Mouse (Mus musculus): Measurements from ENCODE around the gene R3hcc1l.

DNA sequence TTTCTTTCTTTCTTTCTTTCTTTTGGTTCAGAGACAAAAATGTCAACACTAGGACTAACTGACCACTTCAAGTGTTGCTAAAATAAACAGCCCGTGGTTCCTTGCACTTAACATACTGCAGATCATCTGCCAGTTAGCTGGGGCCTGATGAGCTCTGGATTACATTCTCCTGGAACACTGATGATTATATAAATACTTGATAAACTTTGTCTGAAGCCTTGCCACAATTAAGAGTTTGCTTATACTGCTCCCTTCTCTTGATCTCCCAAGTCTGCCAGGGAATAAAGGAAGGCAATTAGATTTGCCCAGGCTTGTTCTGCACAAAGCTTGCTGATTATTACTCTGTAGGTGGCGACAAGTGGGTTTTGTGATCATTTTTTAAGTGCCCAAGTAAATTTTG lies 69.1 kb downstream of the R3hcc1l start:
- TF ChIP-seq CTCF (IDR thresholded peaks at IDR 0.05) (no peak), POLR2A (IDR thresholded peaks at IDR 0.05; ENCODE audit: insufficient read depth, low read depth, low read length) (no peak)

Measured in heart, adult 2 months (tissue).